Comparison of ENCODE assay signal across 8 mouse cellular contexts in the genomic region with DNA sequence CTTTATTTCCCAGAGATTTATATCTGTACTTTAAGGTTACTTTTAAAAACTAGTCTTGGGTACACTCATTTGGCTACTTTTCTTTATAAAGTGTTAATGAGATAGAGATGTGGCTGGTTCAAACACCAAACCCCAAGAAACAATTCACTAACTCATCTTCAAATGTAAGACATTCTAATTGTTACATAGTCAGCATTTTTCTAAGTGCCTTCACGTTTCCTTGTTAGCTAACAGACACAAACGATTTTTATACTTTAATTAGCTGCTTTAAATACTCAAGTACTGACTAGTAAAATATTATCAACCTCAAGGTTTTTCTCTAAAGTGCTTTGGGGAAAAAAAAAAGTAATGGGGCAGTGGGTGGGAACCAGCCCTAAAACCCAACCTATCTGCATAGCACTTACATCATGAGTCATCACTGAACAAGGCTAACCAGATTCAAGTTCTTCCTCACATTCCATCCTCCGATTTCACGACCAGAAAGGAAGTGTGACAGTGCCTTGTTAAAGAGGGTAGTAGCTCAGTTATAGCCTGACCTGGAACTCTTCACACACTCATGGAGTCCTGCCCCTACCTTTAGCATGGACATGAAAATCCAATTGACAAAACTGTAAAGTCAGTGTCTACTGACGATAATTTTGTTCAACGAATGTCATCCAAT. TPM values are rescaled to one million over a fixed set of nuclear protein-coding genes. Genes with fewer than 3 reads are reported as not detected.
DNase-seq lines count a peak whose midpoint lies in the region; ATAC-seq and TF ChIP-seq lines count a peak whose summit lies in the region.

No protein-coding gene starts in this region.

- no peak for ATAC-seq in limb, embryonic 14.5 days (ENCODE audit: low FRiP score, low read depth)

- H3K9me3 ChIP-seq in heart, embryonic 10.5 days, result no peaks in the 10 kb centered on the region
- H3K9me3 ChIP-seq in limb, embryonic 14.5 days (ENCODE audit: control insufficient read depth, low read length), result no peaks in the 10 kb centered on the region

- H3ac ChIP-seq in myocyte (ENCODE audit: control insufficient read depth, insufficient read length), result no peak overlapping the region

- H3K9ac ChIP-seq in limb, embryonic 14.5 days (ENCODE audit: low read depth, low read length, severe bottlenecking), result peak overlapping the region; percentile 97

- WGBS in heart, embryonic 10.5 days, result 26% methylated on average over 6 of the region's 6 CpGs
- 6% methylated on average over 6 of the region's 6 CpGs for WGBS in limb, embryonic 14.5 days

- H3K4me1 ChIP-seq in testis, adult 2 months (ENCODE audit: control insufficient read depth, insufficient read depth, low read length), result peaks cover 3% of the 10 kb centered on the region
- peaks cover 11% of the 10 kb centered on the region for H3K4me1 ChIP-seq in heart, embryonic 10.5 days
- H3K4me1 ChIP-seq in limb, embryonic 14.5 days (ENCODE audit: control insufficient read depth, insufficient read depth, low read length), result peaks cover 20% of the 10 kb centered on the region

- peak overlapping the region; percentile 98 for H3K4me3 ChIP-seq in testis, adult 2 months (ENCODE audit: control insufficient read depth, low read depth, low read length)
- peak overlapping the region; percentile 97 for H3K4me3 ChIP-seq in heart, embryonic 10.5 days
- peak overlapping the region; percentile 92 for H3K4me3 ChIP-seq in limb, embryonic 14.5 days (replicated peaks; ENCODE audit: low read length)
- H3K4me3 ChIP-seq in myocyte, result peak overlapping the region; percentile 96

- no peak for DNase-seq in testis, postnatal 10 days (ENCODE audit: low spot score)
- DNase-seq in brain, embryonic 14.5 days (ENCODE audit: low read depth), result peak; percentile 38
- no peak for DNase-seq in heart, embryonic 10.5 days (ENCODE audit: low spot score)
- DNase-seq in limb, embryonic 14.5 days (ENCODE audit: low spot score), result peak; percentile 49
- DNase-seq in left cerebral cortex, postnatal 4 days, result no peak
- DNase-seq in ovary, postnatal 36 days (ENCODE audit: low spot score), result no peak

- no peak for TF ChIP-seq CTCF in testis, adult 2 months (IDR thresholded peaks at IDR 0.05; ENCODE audit: control insufficient read depth, insufficient read depth, insufficient replicate concordance, low read depth, low read length)
- TF ChIP-seq CTCF in brain, embryonic 14.5 days (IDR thresholded peaks at IDR 0.05; ENCODE audit: borderline replicate concordance, extremely low read depth, insufficient read depth, insufficient read length), result no peak

- no peaks in the 10 kb centered on the region; the same call in 1 of the 2 replicates for H3K36me3 ChIP-seq in testis, adult 2 months (ENCODE audit: control insufficient read depth, insufficient read depth, low read length)
- peaks cover 36% of the 10 kb centered on the region for H3K36me3 ChIP-seq in heart, embryonic 10.5 days
- H3K36me3 ChIP-seq in limb, embryonic 14.5 days (ENCODE audit: control insufficient read depth, insufficient read depth, low read length), result peaks cover 27% of the 10 kb centered on the region
- peaks cover 36% of the 10 kb centered on the region for H3K36me3 ChIP-seq in myocyte (ENCODE audit: control insufficient read depth, insufficient read depth)

- H3K27ac ChIP-seq in testis, adult 2 months (ENCODE audit: control insufficient read depth, insufficient read depth, low read depth, low read length), result peak overlapping the region; percentile 23; the same call in 1 of the 2 replicates
- peak overlapping the region; percentile 98 for H3K27ac ChIP-seq in heart, embryonic 10.5 days
- H3K27ac ChIP-seq in limb, embryonic 14.5 days (replicated peaks; ENCODE audit: low read depth, low read length), result peak overlapping the region; percentile 93

- no peak for TF ChIP-seq POLR2A in testis, adult 2 months (IDR thresholded peaks at IDR 0.05; ENCODE audit: control insufficient read depth, low read depth, low read length)
- no peak for TF ChIP-seq POLR2A in brain, embryonic 14.5 days (IDR thresholded peaks at IDR 0.05; ENCODE audit: borderline replicate concordance, extremely low read depth, insufficient read depth, insufficient read length, poor library complexity, severe bottlenecking)
- no peak for TF ChIP-seq POLR2A in limb, embryonic 14.5 days (IDR thresholded peaks at IDR 0.05; ENCODE audit: borderline replicate concordance, extremely low read depth, insufficient read depth, insufficient read length)
- TF ChIP-seq POLR2A in myocyte (IDR thresholded peaks at IDR 0.05; ENCODE audit: insufficient read length, low read depth), result peak; percentile 61

- intact Hi-C loops in left cerebral cortex, postnatal 4 days (cut with DNase I), result no loop called here

- H3K4me2 ChIP-seq in limb, embryonic 14.5 days (replicated peaks; ENCODE audit: low read depth, low read length, severe bottlenecking), result peak overlapping the region; percentile 93
- peak overlapping the region; percentile 93 for H3K4me2 ChIP-seq in myocyte (ENCODE audit: low read depth)

- no peaks in the 10 kb centered on the region for H3K27me3 ChIP-seq in testis, adult 2 months (ENCODE audit: control insufficient read depth, insufficient read depth, low read length)
- H3K27me3 ChIP-seq in heart, embryonic 10.5 days (ENCODE audit: insufficient read depth, poor library complexity, severe bottlenecking), result no peaks in the 10 kb centered on the region
- H3K27me3 ChIP-seq in limb, embryonic 14.5 days (ENCODE audit: control insufficient read depth, insufficient read depth, low read length), result no peaks in the 10 kb centered on the region
- H3K27me3 ChIP-seq in myocyte (ENCODE audit: control insufficient read depth, insufficient read depth, insufficient read length), result no peaks in the 10 kb centered on the region

- peaks cover 62% of the 10 kb centered on the region for H3K79me2 ChIP-seq in myocyte (ENCODE audit: control insufficient read depth, insufficient read depth)

TF ChIP-seq in myocyte, 11 proteins besides CTCF, POLR2A, EP300 and RAD21:
- TF ChIP-seq TCF3 (IDR thresholded peaks at IDR 0.05; ENCODE audit: insufficient read length, low read depth) (no peak), MAX (IDR thresholded peaks at IDR 0.05; ENCODE audit: low read depth) (no peak), MYOD1 (IDR thresholded peaks at IDR 0.05; ENCODE audit: control insufficient read depth in 1 of 3, insufficient read length in 2 of 3, low read depth in 2 of 3) (no peak), POLR2AphosphoS2 (IDR thresholded peaks at IDR 0.05; ENCODE audit: insufficient read length, low read depth) (peak; percentile 55), CEBPB (IDR thresholded peaks at IDR 0.05; ENCODE audit: insufficient read depth, poor library complexity, severe bottlenecking) (no peak), TCF12 (IDR thresholded peaks at IDR 0.05; ENCODE audit: insufficient read depth, poor library complexity, severe bottlenecking) (no peak), E2F4 (IDR thresholded peaks at IDR 0.05; ENCODE audit: insufficient read depth) (no peak), USF1 (IDR thresholded peaks at IDR 0.05; ENCODE audit: low read depth) (no peak), SRF (IDR thresholded peaks at IDR 0.05; ENCODE audit: control insufficient read depth, insufficient read length, low read depth) (no peak)
TF ChIP-seq in myocyte: peak in this region for 1.

RNA-seq across cellular contexts. Expression of a gene that starts 1.5 kb away (rescaled TPM):
- polyA plus RNA-seq in testis, adult 2 months (2012; rRNA removed), result 12.2 and 14.2 TPM in 2 replicates
- polyA plus RNA-seq in brain, embryonic 14.5 days (2012; rRNA removed), result 730 and 1,148 TPM in 2 replicates
- polyA plus RNA-seq in heart, embryonic 10.5 days (2016; fragmentation: Nextera tagmentation; extraction: Ambion mirVana), result 169 and 203 TPM in 2 replicates
- polyA plus RNA-seq in limb, embryonic 14.5 days (2012; rRNA removed), result 640 and 929 TPM in 2 replicates
- 384 and 448 TPM in 2 replicates for polyA plus RNA-seq in limb, embryonic 14.5 days (2014; fragmentation: Nextera tagmentation; extraction: Ambion mirVana)
- 35.1 TPM for polyA plus RNA-seq in myocyte (2012; fragmentation: generic; extraction: Trizol)
- 100 to 1,000 TPM; 154 to 166 TPM for total RNA-seq in left cerebral cortex, postnatal 4 days (2021)

RNA-seq across cellular contexts. Expression of a gene that starts 43.7 kb away (rescaled TPM):
- 0.21 TPM in 1 of 2 replicates, not detected in the other for polyA plus RNA-seq in testis, adult 2 months (2012; rRNA removed)
- polyA plus RNA-seq in brain, embryonic 14.5 days (2012; rRNA removed), result not detected in 2 replicates
- polyA plus RNA-seq in heart, embryonic 10.5 days (2016; fragmentation: Nextera tagmentation; extraction: Ambion mirVana), result 0.21 TPM in 1 of 2 replicates, not detected in the other
- polyA plus RNA-seq in limb, embryonic 14.5 days (2012; rRNA removed), result not detected in 2 replicates
- polyA plus RNA-seq in limb, embryonic 14.5 days (2014; fragmentation: Nextera tagmentation; extraction: Ambion mirVana), result not detected in 2 replicates
- not detected for polyA plus RNA-seq in myocyte (2012; fragmentation: generic; extraction: Trizol)
- under 1 TPM in 1 of 2 experiments, not detected in 1; 0.52 TPM for total RNA-seq in left cerebral cortex, postnatal 4 days (2021)

Comparison
In these comparisons a context has a peak if more than half of its experiments do, and no peak if none do; other contexts are left out.
1. H3K27ac ChIP-seq: peak in every context shown above with its lines; median percentile 98 in heart, embryonic 10.5 days; 93 in limb, embryonic 14.5 days; 23 in testis, adult 2 months.
2. DNase-seq: peak in brain, embryonic 14.5 days (single experiment) and limb, embryonic 14.5 days (single experiment); none in testis, postnatal 10 days (single experiment), heart, embryonic 10.5 days (single experiment), left cerebral cortex, postnatal 4 days (single experiment) and ovary, postnatal 36 days (single experiment).
3. Peak in every context shown above with its lines, with median percentiles within 50 percentile points of each other: H3K4me3 ChIP-seq.